Mouse (Mus musculus): ENCODE results near the gene Col17a1. TPM values are rescaled to one million over a fixed set of nuclear protein-coding genes. Genes with fewer than 3 reads are reported as not detected.

Col17a1 gene
- total and polyA plus RNA-seq, 3 experiments: 0.04 TPM; not detected in 2

GRCm38 (mm10) chr19:47713457-47713856, 21.6 kb upstream of the Col17a1 start:
- Histone ChIP-seq H3K4me1 (ENCODE audit: control insufficient read depth in 1 of 2, insufficient read depth in 2 of 2, low read length in 2 of 2) (no peaks in the 10 kb centered on the region), H3K9me3 (replicated peaks; ENCODE audit: insufficient read depth, low read length) (no peaks in the 10 kb centered on the region), H3K27ac (ENCODE audit: control insufficient read depth, low read depth, low read length) (no peak overlapping the region), H3K36me3 (ENCODE audit: control insufficient read depth in 1 of 2, insufficient read depth in 2 of 2, low read length in 2 of 2) (no peaks in the 10 kb centered on the region), H3K9ac (ENCODE audit: control insufficient read depth, low read depth, low read length, poor library complexity, severe bottlenecking) (no peak overlapping the region), H3K79me2 (ENCODE audit: control insufficient read depth, insufficient read depth, low read length, poor library complexity) (no peaks in the 10 kb centered on the region), H3K4me3 (ENCODE audit: control insufficient read depth in 1 of 2, insufficient read depth in 1 of 2, low read depth in 2 of 2, low read length in 2 of 2) (no peak overlapping the region), H3K27me3 (ENCODE audit: control insufficient read depth in 1 of 2, insufficient read depth in 2 of 2, low read length in 2 of 2) (peaks cover 0 to 5% of the 10 kb centered on the region in 2 experiments; a peak in 2 of 4 replicates)
- no peak for TF ChIP-seq USF1 (IDR thresholded peaks at IDR 0.05; ENCODE audit: low read depth, low read length)
- no peak for TF ChIP-seq TBP (IDR thresholded peaks at IDR 0.05; ENCODE audit: low read depth, low read length)
- no peak for TF ChIP-seq ETS1 (IDR thresholded peaks at IDR 0.05; ENCODE audit: low read depth, low read length)
- TF ChIP-seq CTCF (IDR thresholded peaks at IDR 0.05 in 2 of 3, conservative IDR thresholded peaks at IDR 0.05 in 1 of 3; ENCODE audit: control insufficient read depth in 1 of 3, insufficient read depth in 1 of 3, low read depth in 2 of 3, low read length in 3 of 3, poor library complexity in 1 of 3, severe bottlenecking in 1 of 3): no peak
- no peak for TF ChIP-seq ZKSCAN1 (IDR thresholded peaks at IDR 0.05; ENCODE audit: low read depth, low read length)
- TF ChIP-seq KAT2A (conservative IDR thresholded peaks at IDR 0.05; ENCODE audit: low read depth, low read length): no peak
- no peak for TF ChIP-seq MXI1 (IDR thresholded peaks at IDR 0.05; ENCODE audit: low read depth, low read length)
- no peak for DNase-seq (ENCODE audit: low read depth, low spot score)

GRCm38 (mm10) chr19:47710376-47710775, 18.5 kb upstream of the Col17a1 start:
- DNase-seq (ENCODE audit: low read depth, low spot score): no peak
- TF ChIP-seq BHLHE40 (IDR thresholded peaks at IDR 0.05; ENCODE audit: borderline replicate concordance, low read depth, low read length): no peak
- Histone ChIP-seq H3K4me3 (ENCODE audit: control insufficient read depth in 1 of 2, insufficient read depth in 1 of 2, low read depth in 2 of 2, low read length in 2 of 2) (no peak overlapping the region), H3K79me2 (ENCODE audit: control insufficient read depth, insufficient read depth, low read length, poor library complexity) (no peaks in the 10 kb centered on the region), H3K4me1 (ENCODE audit: control insufficient read depth in 1 of 2, insufficient read depth in 2 of 2, low read length in 2 of 2) (no peaks in the 10 kb centered on the region), H3K9me3 (replicated peaks; ENCODE audit: insufficient read depth, low read length) (no peaks in the 10 kb centered on the region), H3K36me3 (ENCODE audit: control insufficient read depth in 1 of 2, insufficient read depth in 2 of 2, low read length in 2 of 2) (no peaks in the 10 kb centered on the region), H3K27me3 (ENCODE audit: control insufficient read depth in 1 of 2, insufficient read depth in 2 of 2, low read length in 2 of 2) (peaks cover 0 to 5% of the 10 kb centered on the region in 2 experiments; a peak in 2 of 4 replicates), H3K27ac (ENCODE audit: control insufficient read depth, low read depth, low read length) (no peak overlapping the region), H3K9ac (ENCODE audit: control insufficient read depth, low read depth, low read length, poor library complexity, severe bottlenecking) (no peak overlapping the region)

GRCm38 (mm10) chr19:47705772-47706309, 13.9 kb upstream of the Col17a1 start:
- Histone ChIP-seq H3K27me3 (ENCODE audit: control insufficient read depth in 1 of 2, insufficient read depth in 2 of 2, low read length in 2 of 2) (no peaks in the 10 kb centered on the region), H3K4me3 (ENCODE audit: control insufficient read depth in 1 of 2, insufficient read depth in 1 of 2, low read depth in 2 of 2, low read length in 2 of 2) (no peak overlapping the region), H3K4me1 (ENCODE audit: control insufficient read depth in 1 of 2, insufficient read depth in 2 of 2, low read length in 2 of 2) (no peaks in the 10 kb centered on the region), H3K27ac (ENCODE audit: control insufficient read depth, low read depth, low read length) (no peak overlapping the region), H3K36me3 (ENCODE audit: control insufficient read depth in 1 of 2, insufficient read depth in 2 of 2, low read length in 2 of 2) (no peaks in the 10 kb centered on the region), H3K79me2 (ENCODE audit: control insufficient read depth, insufficient read depth, low read length, poor library complexity) (no peaks in the 10 kb centered on the region), H3K9me3 (replicated peaks; ENCODE audit: insufficient read depth, low read length) (no peaks in the 10 kb centered on the region), H3K9ac (ENCODE audit: control insufficient read depth, low read depth, low read length, poor library complexity, severe bottlenecking) (no peak overlapping the region)
- no peak for DNase-seq (ENCODE audit: low read depth, low spot score)
- TF ChIP-seq ZMIZ1 (IDR thresholded peaks at IDR 0.05; ENCODE audit: low read depth, low read length) (peak; percentile 77; the same call in 1 of the 2 replicates), NELFE (IDR thresholded peaks at IDR 0.05; ENCODE audit: low read depth, low read length) (peak; percentile 28; the same call in 1 of the 2 replicates), POLR2A (IDR thresholded peaks at IDR 0.05; ENCODE audit: control insufficient read depth in 1 of 2, insufficient read depth in 1 of 2, low read depth in 1 of 2, low read length in 2 of 2, poor library complexity in 1 of 2) (peak in 1 of 2 experiments; percentile 74; a peak in 2 of 4 replicates), TBP (IDR thresholded peaks at IDR 0.05; ENCODE audit: low read depth, low read length) (peak; percentile 90), MAFK (IDR thresholded peaks at IDR 0.05; ENCODE audit: borderline replicate concordance, low read depth, low read length) (no peak), GABPA (IDR thresholded peaks at IDR 0.05; ENCODE audit: low read depth, low read length) (no peak)

Measured in MEL (cell line).